Mouse (Mus musculus) kidney, embryonic 16.5 days (tissue): Measurements from ENCODE around the gene Tagln3. TPM values are rescaled to one million over a fixed set of nuclear protein-coding genes. Genes with fewer than 3 reads are reported as not detected.

Experiments
- ATAC-seq: fragments of 200-750 bp; cut with Nextera tagmentation; 2 replicates; pipeline ENCODE4 v1.8.0; 2017; ENCODE audit warnings: moderate TSS enrichment; ENCODE audit not compliant: low FRiP score, low TSS enrichment
- H3K27ac ChIP-seq: fragments of 300-500 bp; sonication (generic); 2 replicates; pipeline ENCODE4 v1.5.1; 2014; ENCODE audit warnings: low read length
- H3K27me3 ChIP-seq: fragments of 300-500 bp; sonication (generic); 2 replicates; pipeline ENCODE4 v1.6.1; 2014; ENCODE audit warnings: low read length, control low read depth, mixed read lengths; ENCODE audit not compliant: insufficient read depth
- H3K36me3 ChIP-seq: fragments of 300-500 bp; sonication (generic); 2 replicates; pipeline ENCODE4 v1.6.1; 2014; ENCODE audit warnings: low read length, control low read depth, mixed read lengths; ENCODE audit not compliant: insufficient read depth
- H3K4me1 ChIP-seq: fragments of 300-500 bp; sonication (generic); 2 replicates; pipeline ENCODE4 v1.6.1; 2014; ENCODE audit warnings: low read length, control low read depth, mixed read lengths; ENCODE audit not compliant: insufficient read depth
- H3K4me2 ChIP-seq: fragments of 300-500 bp; sonication (generic); replicated peaks from 2 replicates; pipeline ENCODE4 v1.6.1; 2014; ENCODE audit warnings: low read depth, low read length
- H3K4me3 ChIP-seq: fragments of 300-500 bp; sonication (generic); 2 replicates; pipeline ENCODE4 v1.5.1; 2014; ENCODE audit warnings: mild to moderate bottlenecking, low read length
- H3K9ac ChIP-seq: fragments of 300-500 bp; sonication (generic); replicated peaks from 2 replicates; pipeline ENCODE4 v1.6.1; 2014; ENCODE audit warnings: low read length
- H3K9me3 ChIP-seq: fragments of 300-500 bp; sonication (generic); 2 replicates; pipeline ENCODE4 v1.6.1; 2016; ENCODE audit warnings: low read length, control low read depth
- WGBS: fragments of 180-500 bp; shearing (Covaris S2); extraction: QIAGEN DNeasy Blood & Tissue Kit; methylation state at CpG from one replicate; pipeline ENCODE4 v1.1.7; 2014; 5-methylcytosine and 5-hydroxymethylcytosine counted together
- polyA plus RNA-seq: library from polyadenylated mRNA; unstranded; fragments of >200 nt; fragmentation: Nextera tagmentation; extraction: Ambion mirVana; gene quantifications from 2 replicates; pipeline ENCODE4 v1.2.1, GENCODE M21; 2015

Tagln3 gene
- polyA plus RNA-seq, 1 experiment from 2014 or later = 6.8 TPM

DNA sequence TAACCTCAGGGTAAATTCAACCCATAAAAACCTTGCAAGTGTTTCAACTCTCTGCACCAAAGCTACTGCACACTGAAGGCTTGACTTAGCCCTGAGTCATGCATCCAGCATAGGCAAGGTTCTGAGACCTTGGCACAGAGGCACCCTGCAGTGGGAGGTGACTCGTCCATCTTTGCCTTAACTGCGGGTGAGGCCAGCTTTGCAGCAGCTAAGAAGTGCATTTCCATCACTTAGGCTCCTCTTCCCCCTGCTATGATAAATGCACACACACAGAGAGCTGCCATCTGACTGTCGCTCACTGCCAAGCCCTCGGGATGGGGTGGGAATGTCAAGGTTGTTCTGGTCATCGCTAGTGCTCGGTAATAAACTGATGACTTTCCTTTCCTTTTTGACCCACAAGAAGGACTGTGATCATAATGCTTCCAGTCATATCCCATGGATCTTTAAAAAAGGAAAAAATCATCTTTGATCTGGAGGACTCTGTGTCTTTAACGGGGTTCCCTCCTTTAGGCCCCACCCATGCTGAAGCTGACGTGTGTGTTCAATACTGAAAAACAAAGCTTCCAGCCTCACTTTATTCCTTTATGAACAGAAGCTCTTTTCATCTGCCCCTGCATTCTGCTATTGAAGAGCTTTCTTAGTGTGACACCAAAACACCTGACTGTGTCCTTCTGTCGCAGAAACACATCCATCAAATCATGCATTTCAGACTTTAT is 28.8 kb downstream of the Tagln3 start:
- no peak overlapping the region for H3K9ac ChIP-seq
- H3K27me3 ChIP-seq = no peaks in the 10 kb centered on the region
- no peak overlapping the region for H3K4me2 ChIP-seq
- no peaks in the 10 kb centered on the region for H3K4me1 ChIP-seq
- 73% methylated on average over 9 of the region's 9 CpGs for WGBS
- no peaks in the 10 kb centered on the region for H3K9me3 ChIP-seq
- no peak overlapping the region for H3K4me3 ChIP-seq
- 0 out of 2 replicates have a peak, but pooled peaks have one; percentile 23 for ATAC-seq
- H3K27ac ChIP-seq = no peak overlapping the region
- H3K36me3 ChIP-seq = no peaks in the 10 kb centered on the region

DNA sequence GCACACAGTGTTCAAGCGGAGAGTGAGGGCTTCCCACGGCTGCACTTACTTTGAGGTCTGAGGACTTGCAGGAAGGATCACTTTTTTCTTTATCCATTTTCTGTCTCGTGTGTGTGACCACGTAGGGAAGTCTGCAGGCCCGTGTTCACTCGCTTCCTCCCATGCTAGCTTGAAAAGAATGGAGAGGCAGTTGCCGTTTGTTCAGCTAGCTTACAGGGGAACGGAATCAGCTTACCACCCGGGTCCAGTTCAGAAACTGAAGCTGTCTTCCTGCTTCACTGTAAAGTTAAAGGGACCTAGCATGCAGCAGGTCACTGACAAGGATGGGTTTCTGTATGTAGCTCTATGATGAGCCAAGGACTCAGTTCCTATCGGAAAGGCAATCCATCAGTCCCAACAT is 30.9 kb downstream of the Tagln3 start, which contains the start of gene Tmprss7:
Gene Tmprss7 (minus strand): TSS at position 101 of the 400 bp plus-strand sequence.
- Histone ChIP-seq H3K9me3 (no peaks in the 10 kb centered on the region), H3K4me2 (no peak within 1 kb of the TSS), H3K4me1 (0 out of 2 replicates have a peak, but pooled peaks cover 5% of the 10 kb centered on the region), H3K36me3 (no peaks in the 10 kb centered on the region), H3K9ac (no peak within 1 kb of the TSS), H3K4me3 (no peak within 1 kb of the TSS), H3K27ac (no peak within 1 kb of the TSS), H3K27me3 (no peaks in the 10 kb centered on the region)
- WGBS = 53% methylated on average over 10 of the region's 10 CpGs
- ATAC-seq = no peak

DNA sequence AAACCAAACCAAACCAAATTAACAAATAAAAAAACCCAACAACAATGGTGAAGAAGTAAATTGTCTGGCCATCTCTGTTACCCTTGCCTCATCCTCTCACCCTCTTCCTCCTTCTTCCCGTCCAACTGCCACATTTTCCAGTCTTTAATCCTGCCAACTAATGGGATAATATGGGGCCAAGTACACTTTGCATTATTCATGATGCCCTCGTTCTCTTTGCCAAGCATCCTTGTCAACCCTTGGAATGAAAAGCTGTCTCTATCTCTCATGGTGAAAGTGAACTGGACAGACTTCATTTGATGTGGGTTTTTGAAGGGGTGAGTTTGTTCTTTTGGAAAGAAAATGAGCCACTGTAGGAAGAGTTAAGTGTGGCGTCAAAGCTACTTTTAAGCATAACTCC is 31.6 kb downstream of the Tagln3 start:
- Histone ChIP-seq H3K9me3 (no peaks in the 10 kb centered on the region), H3K9ac (no peak overlapping the region), H3K4me2 (no peak overlapping the region), H3K27me3 (no peaks in the 10 kb centered on the region), H3K27ac (no peak overlapping the region), H3K4me3 (no peak overlapping the region), H3K4me1 (0 out of 2 replicates have a peak, but pooled peaks cover 5% of the 10 kb centered on the region), H3K36me3 (no peaks in the 10 kb centered on the region)
- 77% methylated on average over 3 of the region's 3 CpGs for WGBS
- no peak for ATAC-seq

DNA sequence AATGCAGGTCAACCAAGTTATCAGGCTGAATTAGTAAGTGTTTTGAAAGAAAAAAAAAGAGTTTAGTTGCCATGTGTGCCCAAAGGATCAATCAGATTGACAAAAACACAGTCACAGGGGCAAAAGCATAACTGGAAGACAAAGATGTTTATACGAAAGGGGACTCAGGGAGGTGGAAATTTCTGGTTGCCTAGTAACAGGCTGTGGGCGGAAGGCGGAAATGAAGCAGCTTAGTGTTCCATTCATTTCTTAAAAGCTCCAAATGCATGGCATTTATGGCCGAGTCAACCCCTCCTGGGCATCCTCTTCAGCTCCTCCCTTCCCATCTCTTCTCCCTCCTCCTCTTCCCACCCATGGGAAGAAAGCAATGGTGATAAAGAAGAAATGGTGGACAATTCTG is 34.2 kb downstream of the Tagln3 start:
- no peaks in the 10 kb centered on the region for H3K36me3 ChIP-seq
- H3K27me3 ChIP-seq = no peaks in the 10 kb centered on the region
- no peaks in the 10 kb centered on the region for H3K9me3 ChIP-seq
- WGBS = 22% methylated on average over 4 of the region's 4 CpGs
- H3K4me1 ChIP-seq = 0 out of 2 replicates have a peak, but pooled peaks cover 5% of the 10 kb centered on the region
- ATAC-seq = no peak
- H3K4me2 ChIP-seq = no peak overlapping the region
- H3K27ac ChIP-seq = no peak overlapping the region
- no peak overlapping the region for H3K9ac ChIP-seq
- no peak overlapping the region for H3K4me3 ChIP-seq

DNA sequence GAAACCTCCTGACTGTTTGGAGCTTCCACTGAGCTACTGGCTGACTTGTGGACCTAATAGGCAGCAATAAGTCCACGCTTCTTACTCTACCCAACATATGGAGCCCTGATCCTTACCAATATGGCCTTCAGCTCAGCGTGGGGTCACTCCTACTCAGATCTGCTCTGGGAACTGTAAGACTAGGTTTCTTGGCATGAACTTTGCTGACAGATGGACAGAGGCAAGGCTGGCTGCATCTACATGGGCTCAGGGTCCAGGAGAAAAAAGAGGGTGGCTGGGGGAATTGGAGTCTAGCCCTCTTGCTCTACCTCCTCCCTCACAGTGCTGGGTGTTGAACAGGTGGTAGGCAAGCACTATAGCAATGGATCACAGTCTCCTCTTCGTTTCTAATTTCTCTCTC is 37.6 kb downstream of the Tagln3 start:
- Histone ChIP-seq H3K4me1 (0 out of 2 replicates have a peak, but pooled peaks cover 5% of the 10 kb centered on the region), H3K27ac (no peak overlapping the region), H3K4me2 (no peak overlapping the region), H3K9ac (no peak overlapping the region), H3K4me3 (no peak overlapping the region), H3K36me3 (no peaks in the 10 kb centered on the region), H3K9me3 (no peaks in the 10 kb centered on the region), H3K27me3 (no peaks in the 10 kb centered on the region)
- no peak for ATAC-seq
- 82% methylated on average over 3 of the region's 3 CpGs for WGBS

DNA sequence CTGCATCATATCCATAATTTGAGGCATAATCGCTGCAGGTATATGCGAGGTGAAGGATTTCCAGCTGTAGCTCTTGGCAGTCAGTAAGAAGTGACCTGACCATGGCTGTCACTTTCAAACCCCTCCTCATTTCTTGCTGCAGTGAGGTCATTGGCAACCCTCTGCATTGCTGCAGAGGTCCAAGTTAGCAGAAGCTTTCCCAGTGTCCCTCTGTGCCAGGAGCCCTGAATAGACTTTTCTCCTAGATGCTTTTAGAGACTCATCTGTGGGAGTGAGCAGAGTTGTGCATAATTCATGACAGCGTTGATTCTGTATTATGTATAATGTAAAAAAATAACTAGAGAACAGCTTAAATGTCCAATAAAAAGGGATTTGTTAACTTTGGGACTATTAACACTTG is 39.1 kb downstream of the Tagln3 start:
- no peak overlapping the region for H3K4me3 ChIP-seq
- 64% methylated on average over 3 of the region's 3 CpGs for WGBS
- ATAC-seq = no peak

DNA sequence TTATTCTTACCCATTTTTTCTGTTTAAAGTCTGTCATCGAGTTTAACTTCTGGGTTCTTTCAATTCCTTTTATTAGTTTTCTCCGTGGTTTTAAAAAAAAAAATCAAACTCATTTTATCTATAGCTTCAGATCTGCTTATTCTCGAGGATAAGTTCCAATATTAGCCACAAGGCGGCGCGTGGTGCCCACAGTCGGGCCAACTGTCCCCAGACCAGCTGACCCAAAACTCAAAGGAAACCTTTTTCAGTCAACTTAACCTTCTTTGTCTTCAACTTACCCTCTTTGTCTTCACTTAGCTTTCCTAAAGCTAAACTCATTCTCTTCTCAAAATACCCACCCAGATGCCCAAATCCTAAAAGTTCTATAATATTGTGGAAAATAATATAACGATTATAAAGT is 39.6 kb downstream of the Tagln3 start:
- Histone ChIP-seq H3K4me3 (no peak overlapping the region), H3K36me3 (no peaks in the 10 kb centered on the region), H3K4me1 (no peaks in the 10 kb centered on the region), H3K9me3 (no peaks in the 10 kb centered on the region), H3K4me2 (no peak overlapping the region), H3K27ac (no peak overlapping the region), H3K9ac (no peak overlapping the region), H3K27me3 (no peaks in the 10 kb centered on the region)
- ATAC-seq = no peak
- WGBS = 14% methylated on average over 8 of the region's 8 CpGs

More for the DNA sequence above, 39.1 kb downstream of the Tagln3 start:
- no peak overlapping the region for H3K27ac ChIP-seq
- 0 out of 2 replicates have a peak, but pooled peaks cover 4% of the 10 kb centered on the region for H3K4me1 ChIP-seq
- no peaks in the 10 kb centered on the region for H3K36me3 ChIP-seq
- H3K9me3 ChIP-seq = no peaks in the 10 kb centered on the region
- H3K4me2 ChIP-seq = no peak overlapping the region
- H3K9ac ChIP-seq = no peak overlapping the region
- no peaks in the 10 kb centered on the region for H3K27me3 ChIP-seq

DNA sequence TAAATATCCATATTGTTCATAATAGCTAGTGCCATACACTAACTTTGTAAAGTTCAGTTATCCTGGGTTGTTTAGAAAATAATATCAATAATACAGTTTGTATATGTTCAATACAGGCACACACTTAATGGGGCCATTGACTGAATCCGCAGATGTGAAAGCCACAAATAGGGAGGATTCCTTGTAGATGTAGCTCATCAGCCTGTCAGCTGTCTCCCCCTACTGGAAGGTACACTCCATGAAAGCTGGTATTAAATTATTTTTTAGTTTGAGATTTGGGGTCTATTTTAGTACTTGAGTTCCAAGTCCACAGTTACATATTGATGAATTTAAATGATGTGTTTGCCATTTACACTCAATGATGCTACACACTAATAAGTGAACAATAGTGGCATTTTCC is 47.9 kb downstream of the Tagln3 start:
- Histone ChIP-seq H3K9me3 (no peaks in the 10 kb centered on the region), H3K27me3 (no peaks in the 10 kb centered on the region), H3K36me3 (no peaks in the 10 kb centered on the region), H3K9ac (no peak overlapping the region), H3K4me1 (no peaks in the 10 kb centered on the region), H3K4me3 (no peak overlapping the region), H3K27ac (no peak overlapping the region), H3K4me2 (no peak overlapping the region)
- no peak for ATAC-seq
- 38% methylated on average over 1 of the region's 1 CpGs for WGBS

DNA sequence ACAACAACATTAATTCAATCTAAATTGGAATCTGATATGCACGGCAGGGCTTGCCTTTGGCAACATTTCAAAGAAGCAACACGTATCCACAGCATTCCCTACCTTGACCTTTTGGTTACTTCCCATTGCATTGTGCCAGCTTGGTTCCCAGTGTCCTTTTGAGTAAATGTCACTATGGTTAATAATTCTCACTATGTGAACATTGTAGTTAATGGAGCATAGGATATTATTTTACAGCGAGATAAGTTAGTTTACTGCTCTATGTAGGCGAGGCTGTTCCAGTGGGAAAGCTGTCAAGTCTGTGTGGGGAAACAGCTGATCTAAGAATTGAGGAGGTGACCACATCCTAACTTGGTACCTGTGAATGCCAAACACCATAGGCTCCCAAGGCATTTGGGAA is 54.4 kb downstream of the Tagln3 start:
- 27% methylated on average over 4 of the region's 4 CpGs for WGBS
- ATAC-seq = peak; percentile 75

DNA sequence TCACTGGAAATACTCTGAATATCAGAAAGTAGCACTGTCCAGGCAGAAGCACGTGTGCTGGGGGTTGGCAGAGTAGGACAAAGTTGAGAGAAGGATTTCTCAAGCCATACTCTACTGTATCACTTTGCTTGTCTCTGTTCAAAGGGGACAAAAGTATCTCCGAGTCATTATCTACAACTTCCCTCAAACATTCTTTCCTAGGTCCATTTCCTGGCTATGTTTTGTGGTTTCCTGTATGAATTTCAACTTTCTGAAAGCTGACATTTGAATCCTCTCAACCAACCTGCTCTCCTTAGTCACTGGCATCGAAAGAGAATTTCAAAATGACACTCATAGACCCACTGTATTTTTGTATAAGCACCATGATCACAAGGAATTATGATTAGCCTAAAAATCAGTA is 56.2 kb downstream of the Tagln3 start:
- no peak overlapping the region for H3K4me3 ChIP-seq
- H3K36me3 ChIP-seq = no peaks in the 10 kb centered on the region
- 70% methylated on average over 3 of the region's 3 CpGs for WGBS
- 0 out of 2 replicates have a peak, but pooled peaks cover 7% of the 10 kb centered on the region for H3K4me1 ChIP-seq
- ATAC-seq = no peak
- H3K27ac ChIP-seq = no peak overlapping the region
- no peak overlapping the region for H3K4me2 ChIP-seq
- no peak overlapping the region for H3K9ac ChIP-seq
- H3K27me3 ChIP-seq = no peaks in the 10 kb centered on the region
- no peaks in the 10 kb centered on the region for H3K9me3 ChIP-seq

More for the DNA sequence above, 54.4 kb downstream of the Tagln3 start:
- no peak overlapping the region for H3K4me3 ChIP-seq
- H3K4me2 ChIP-seq = no peak overlapping the region
- 0 out of 2 replicates have a peak, but pooled peaks cover 7% of the 10 kb centered on the region for H3K4me1 ChIP-seq
- H3K9me3 ChIP-seq = no peaks in the 10 kb centered on the region
- no peaks in the 10 kb centered on the region for H3K36me3 ChIP-seq
- H3K27ac ChIP-seq = no peak overlapping the region
- no peaks in the 10 kb centered on the region for H3K27me3 ChIP-seq
- no peak overlapping the region for H3K9ac ChIP-seq
